Mouse (Mus musculus) bone marrow macrophage, adult 2 months (primary cell): ENCODE data around the gene Negr1.

ENCODE experiments used
- CTCF ChIP-seq: IDR thresholded peaks from 2 replicates; pipeline ENCODE4 v1.5.1; 2012; ENCODE audit warnings: low read depth, mild to moderate bottlenecking, low read length, moderate library complexity
- POLR2A ChIP-seq: IDR thresholded peaks from 2 replicates; pipeline ENCODE4 v1.6.1; 2012; ENCODE audit warnings: mild to moderate bottlenecking, low read depth, low read length, borderline replicate concordance

GRCm38 (mm10) chr3:157189834-157190233 lies 628.2 kb downstream of the Negr1 start:
- TF ChIP-seq POLR2A (no peak), CTCF (no peak)
